Mouse (Mus musculus): ENCODE data around the gene Gcc2.
"Not testable (repeated sequence)": the region's sequence is repeated elsewhere in the genome, so short reads cannot be mapped to it uniquely, and the experiment has no call there.

The Gcc2 gene

DNA sequence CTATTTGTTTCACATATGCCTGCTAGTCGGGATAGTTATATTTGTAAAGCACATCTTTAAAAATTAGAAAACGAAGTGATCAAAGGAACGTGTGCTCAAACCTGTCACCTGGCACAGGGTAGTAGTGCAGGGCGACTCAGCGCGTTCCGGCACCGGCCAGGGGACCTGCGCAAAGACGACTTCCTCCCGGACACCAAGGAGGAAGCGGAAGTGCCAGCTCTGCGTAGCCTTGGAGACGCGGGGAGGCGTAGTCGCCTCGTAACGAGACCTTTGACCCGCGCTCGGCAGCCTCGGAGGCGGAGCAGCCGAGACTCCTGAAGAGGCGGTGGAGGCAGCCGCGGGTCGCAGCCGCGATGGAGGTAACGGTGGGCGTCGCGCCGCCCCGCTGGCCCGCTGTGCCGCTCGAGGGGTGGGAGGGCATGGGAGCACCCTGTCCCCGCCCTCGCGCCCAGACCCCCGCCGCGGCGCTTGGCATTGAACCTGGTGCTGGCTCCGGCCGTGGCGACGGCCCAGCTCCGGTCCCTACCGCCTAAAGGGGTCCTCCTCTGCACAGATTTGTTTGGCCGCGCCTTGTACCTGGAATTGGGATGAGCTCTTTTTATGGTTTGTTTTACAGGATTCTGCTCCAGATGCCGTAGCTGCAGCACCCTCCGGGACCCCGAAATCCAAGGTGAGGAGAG lies at the start of gene Gcc2:
Gene Gcc2, plus strand, starts transcription at position 285 of the 680 bp plus-strand sequence.
- DNase-seq (ENCODE audit: low spot score in 2 of 2), result peak; percentile 92 to 94

DNA sequence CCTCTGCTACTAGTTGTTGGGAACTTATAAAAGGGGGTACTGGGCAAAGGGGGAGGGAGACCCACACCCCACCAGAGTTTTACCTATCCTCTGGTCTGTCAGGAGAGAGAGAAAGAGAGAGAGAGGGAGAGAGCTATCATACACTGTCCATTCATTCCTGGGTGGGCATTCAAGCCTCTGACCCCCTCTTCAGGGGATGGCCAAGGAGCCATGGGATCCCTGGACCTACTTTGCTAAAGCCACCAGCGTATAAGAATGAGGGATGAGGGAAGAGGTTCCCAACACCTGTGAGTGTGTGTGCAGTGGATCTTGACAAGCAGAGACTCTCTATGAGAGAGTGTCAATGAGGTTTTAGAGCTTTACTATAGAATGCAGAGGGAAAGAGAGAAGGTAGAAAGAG lies 49.3 kb upstream of the Gcc2 start:
- no peak for DNase-seq (ENCODE audit: low spot score in 2 of 2)

DNA sequence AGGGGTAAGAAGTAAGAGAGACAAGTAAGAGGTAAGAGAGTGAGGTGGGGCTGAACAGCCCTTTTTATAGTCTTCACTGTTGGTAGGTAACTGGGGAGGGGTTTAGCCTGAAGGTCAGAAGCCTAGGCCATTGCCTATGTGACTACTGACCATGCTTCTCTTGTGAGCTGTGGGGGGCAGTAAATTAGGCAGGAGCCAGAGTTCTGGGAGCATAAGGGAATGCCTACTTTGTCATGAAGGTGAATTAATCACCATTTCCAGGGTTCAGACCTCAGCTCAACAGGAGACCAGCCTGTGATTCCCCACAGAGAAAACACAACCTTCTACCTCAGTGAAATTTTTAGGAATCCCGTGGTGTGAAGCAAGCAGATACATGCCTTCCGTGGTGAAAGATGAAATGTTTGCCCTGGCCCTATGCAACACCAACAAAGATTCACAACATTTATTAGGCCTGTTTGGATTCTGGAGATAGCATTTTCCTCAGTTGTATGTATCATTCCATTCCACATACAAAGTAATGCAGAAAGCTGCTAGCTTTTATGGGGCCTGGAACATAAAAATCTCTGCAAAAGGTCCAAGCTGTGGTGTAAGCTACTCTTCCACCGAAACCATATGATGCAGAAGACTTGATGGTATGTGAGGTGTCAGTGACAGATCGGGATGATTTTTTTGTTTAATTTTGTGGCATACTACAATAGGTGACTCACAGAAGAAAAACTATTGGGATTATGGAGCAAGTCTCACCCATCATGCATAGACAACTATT lies 48.5 kb upstream of the Gcc2 start:
- DNase-seq (ENCODE audit: low spot score in 2 of 2), result no peak

DNA sequence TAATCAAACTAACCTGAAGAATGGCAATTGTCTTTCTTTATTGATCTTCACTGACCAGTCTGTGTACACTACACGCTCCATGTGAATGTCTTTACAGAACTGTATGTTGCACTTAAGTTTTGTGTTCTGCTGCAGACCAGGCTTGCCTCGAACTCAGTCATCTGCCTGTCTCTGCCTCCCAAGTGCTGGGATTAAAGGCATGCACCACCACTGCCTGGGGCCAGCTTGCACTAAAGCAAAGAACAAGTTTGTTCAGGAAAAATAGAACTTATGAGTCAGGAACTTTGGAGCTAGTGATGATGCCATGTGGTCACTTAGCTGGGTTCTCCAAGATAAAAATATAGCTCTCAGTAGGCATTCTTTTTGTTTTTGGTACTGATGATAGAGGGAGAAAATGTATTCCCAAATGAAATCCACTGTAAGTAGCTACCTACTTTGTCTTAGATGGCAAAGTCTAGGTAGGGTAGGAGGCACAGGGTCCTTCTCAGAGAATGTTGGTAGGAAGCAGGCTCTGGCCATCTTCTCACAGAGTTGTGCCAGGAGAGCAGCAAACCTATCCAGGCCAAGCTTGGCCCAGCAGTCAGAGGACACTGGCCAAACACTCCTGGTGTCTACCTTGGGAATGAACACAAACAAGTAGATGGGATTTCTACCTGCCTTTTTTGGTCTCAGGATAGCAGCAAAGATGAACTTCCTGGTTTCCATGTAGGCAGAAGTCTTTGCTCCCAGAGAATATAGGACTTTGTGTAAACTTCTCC lies 45.4 kb upstream of the Gcc2 start:
- DNase-seq (ENCODE audit: low spot score in 2 of 2), result no peak

DNA sequence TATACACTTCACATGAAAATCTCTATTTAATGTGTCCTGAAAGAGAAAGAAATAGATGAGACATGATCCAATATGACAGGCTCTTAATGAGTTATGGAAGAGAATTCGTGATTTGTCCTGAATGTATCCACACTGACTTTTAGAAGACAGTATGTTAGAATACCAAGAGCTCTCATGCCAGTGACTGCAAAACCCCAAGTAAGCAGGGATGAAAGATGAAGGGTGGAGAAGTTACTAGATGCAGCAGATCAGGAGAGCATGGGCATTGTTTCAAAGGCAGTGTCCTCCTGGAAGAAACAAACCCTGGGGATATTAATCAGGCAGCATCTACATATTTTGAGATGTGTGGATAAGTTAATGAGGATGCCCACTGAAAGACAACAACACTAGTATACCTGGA lies 44.8 kb upstream of the Gcc2 start:
- DNase-seq (ENCODE audit: low spot score in 2 of 2), result no peak

DNA sequence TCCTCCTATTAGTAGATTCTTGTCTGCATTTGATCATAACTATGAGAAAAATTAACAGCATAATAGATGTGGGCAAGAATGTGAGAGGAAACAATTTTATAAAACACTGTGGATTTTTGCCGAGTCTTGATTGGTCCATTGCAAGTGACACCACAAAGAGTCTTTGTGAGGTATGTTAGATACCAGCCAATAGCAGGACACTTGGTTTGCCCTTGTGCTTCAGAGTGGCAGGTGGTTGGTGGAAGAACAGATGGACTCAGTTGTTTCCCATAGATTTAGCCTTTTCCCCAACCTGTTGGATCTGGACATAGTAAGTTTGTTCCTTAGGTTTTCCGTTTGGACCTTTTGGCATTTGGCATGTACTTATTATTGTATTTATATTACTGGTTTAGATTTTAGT lies 44.1 kb upstream of the Gcc2 start:
- no peak for DNase-seq (ENCODE audit: low spot score in 2 of 2)

DNA sequence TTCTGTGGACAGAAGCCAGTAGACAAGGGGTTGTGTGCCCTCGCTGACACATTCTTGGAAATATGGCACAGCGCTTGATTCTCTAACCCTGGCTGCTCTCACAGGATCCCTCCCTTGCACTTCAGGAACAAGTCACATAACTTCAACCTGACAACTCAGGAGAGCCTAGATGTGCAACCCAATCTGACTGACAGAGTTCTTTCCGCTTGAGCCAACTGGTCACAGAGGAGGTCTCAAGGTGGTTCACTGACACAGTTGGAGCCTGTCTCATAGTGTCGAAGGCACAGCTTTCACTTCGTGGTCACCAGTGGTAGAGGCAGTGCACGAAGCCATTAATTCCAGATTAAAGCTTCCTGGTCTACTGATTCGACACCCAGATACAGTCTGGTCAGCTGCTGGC lies 43.1 kb upstream of the Gcc2 start:
- DNase-seq (ENCODE audit: low spot score in 2 of 2), result no peak

DNA sequence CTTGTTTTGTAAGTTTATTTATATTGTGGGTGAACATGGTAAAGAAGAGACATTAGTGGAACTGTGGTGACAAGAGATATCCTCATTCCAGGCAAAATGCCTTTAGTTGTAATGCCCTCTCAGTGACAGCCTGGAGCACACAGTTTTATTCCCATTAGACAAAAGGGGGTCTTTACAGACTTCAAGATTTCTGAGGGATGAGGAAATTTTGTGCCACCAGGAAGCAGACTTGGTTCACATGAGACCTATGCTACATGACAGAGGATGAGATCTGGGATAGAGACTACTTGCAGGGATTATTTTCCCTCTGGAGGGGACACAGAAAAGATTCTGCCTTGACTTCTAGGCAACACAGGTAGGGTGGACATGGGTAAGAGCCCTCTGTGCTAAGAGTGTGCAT lies 40.8 kb upstream of the Gcc2 start:
- no peak for DNase-seq (ENCODE audit: low spot score in 2 of 2)

DNA sequence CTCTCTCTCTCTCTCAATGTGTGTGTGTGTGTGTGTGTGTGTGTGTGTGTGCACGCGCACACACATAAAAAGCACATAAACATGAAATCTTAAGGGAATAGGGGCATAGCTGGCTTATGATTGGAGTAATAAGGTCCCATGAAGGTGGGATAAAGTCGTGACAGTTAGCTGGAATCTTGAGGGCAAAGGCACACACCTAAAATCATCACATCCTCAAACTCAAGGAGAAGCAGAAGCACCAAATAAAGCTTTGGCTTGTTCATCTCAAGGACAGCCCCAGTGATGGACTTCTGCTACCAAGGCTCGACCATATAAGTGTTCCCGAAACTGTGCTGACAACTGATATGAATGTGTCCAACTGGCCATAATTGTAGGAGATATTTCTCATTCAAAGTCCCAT lies 40.4 kb upstream of the Gcc2 start:
- DNase-seq (ENCODE audit: low spot score in 2 of 2), result no peak

DNA sequence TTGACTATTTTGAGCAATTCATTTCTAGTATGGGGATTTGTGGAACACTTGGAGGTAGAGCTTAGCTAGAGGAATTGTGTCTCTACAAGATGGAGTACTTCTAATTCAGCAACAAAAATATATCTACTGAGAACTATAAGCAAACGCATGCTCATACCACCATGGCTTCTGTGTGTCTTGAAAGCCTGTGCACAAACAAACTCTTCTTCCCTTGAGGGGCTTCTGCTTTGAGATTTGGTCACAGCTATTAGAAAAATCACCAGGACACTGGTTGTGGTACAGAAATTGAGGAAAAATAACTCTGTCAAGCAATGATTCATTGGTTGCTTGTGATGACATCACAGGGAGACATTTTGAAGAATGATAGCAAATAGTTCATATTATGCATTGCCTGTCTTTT lies 39.9 kb upstream of the Gcc2 start:
- DNase-seq (ENCODE audit: low spot score in 2 of 2), result no peak

DNA sequence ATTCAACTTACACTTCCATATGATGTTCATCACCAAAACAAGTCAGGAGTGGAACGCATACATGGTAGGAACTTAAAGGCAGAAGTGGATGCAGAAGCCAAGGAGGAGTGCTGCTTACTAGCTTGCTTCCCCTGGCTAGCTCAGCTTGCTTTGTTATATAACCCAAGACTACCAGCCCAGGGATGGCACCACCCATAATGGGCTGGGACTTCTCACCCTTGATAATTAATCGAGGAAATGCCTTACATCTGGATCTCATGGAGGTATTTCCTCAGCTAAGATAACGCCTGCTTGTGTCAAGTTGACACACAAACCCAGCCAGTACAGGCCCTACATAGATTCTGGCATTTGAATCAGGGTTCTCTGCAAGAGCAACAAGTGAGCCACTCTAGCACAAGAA lies 37.9 kb upstream of the Gcc2 start:
- no peak for DNase-seq (ENCODE audit: low spot score in 2 of 2)

DNA sequence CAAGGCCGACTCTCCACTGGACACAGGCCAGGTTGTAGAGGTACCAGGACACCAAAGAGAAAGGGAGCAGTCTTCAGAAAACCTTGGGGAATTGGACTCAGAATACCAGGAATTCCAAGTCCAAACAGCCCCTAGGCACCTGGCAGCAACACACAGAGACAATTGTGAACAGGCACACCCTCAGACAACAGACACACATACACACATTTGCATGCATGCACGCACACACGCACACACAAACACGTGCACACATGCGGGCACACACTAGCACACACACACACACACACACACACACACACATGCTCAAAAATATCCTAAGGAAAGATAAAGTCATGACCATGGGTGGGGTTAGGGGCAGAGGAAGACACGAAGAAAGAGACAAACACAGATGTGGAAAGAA lies 34.6 kb upstream of the Gcc2 start:
- no peak for DNase-seq (ENCODE audit: low spot score in 2 of 2)

DNA sequence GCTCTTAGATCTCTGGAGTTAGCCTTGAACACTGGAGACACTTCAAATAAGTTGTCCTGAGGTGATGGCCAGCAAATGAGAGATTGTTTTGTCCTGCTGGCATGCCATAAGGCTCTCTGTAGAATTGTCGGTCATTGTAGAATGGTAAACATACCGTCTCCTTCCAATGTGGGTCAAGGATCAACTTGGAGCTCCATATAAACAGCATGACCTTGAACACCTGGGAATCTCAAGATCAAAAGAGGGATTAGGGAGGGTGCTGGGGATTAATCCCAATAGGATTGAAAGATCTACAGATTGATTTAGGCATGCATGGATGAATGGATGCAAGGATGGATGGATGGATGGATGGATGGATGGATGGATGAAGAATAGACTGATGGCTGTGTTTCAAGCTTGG lies 33.7 kb upstream of the Gcc2 start:
- DNase-seq (ENCODE audit: low spot score in 2 of 2), result peak in 1 of 2 experiments; percentile 69

DNA sequence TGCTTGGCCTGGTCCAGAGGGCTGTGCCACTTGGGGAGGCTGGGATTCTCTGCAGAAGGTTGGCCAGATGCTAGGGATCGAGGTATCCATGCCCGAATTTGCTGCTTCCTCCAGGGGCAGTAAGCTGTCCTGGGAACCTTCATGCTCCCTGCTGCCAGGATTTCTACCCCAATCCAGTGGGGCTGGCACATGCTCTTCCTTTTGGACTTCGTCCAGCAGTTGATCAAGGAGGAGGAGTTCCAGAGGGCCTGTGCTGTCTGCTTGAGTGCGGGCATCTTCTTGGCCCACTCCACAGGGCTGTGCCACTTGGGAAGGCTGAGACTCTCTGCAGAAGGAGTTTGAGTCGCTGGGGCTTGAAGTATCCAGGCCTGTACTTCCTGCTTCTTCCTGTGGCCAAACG lies 32.1 kb upstream of the Gcc2 start:
- DNase-seq (ENCODE audit: low spot score in 2 of 2), result not testable (repeated sequence)

DNA sequence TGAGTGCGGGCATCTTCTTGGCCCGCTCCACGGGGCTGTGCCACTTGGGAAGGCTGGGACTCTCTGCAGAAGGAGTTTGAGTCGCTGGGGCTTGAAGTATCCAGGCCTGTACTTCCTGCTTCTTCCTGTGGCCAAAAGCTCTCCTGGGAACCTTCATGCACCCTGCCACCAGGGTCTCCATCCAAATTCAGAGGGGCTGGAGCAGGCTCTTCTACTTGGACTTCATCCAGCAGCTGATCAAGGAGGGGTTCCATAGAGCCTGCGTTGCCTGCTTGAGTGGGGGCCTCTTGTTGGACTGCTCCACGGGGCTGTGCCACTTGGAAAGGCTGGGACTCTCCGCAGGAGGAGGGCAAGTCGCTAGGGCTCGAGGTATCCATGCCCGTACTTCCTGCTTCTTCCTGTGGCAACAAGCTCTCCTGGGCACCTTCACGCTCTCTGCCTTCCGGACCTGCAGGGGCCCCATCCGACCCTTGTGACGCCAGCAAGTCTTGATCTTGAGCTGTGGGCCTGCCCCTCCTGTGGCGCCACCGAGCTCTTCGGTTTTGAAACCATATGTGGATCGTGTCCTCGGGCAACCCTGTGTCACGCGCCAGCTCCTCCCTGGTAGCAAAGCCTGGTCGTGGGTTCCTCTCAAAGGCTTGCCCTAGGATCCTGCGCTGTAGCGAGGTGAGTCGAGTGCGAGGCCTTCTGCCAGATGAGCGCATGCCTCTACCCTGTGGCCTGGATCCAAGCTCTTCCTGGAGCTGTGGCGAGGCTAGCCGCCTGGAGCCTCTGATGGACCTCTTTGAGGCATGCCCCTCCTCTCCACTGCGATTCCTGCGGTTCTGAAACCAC lies 31.1 kb upstream of the Gcc2 start:
- DNase-seq (ENCODE audit: low spot score in 2 of 2), result peak; percentile 68 to 73

DNA sequence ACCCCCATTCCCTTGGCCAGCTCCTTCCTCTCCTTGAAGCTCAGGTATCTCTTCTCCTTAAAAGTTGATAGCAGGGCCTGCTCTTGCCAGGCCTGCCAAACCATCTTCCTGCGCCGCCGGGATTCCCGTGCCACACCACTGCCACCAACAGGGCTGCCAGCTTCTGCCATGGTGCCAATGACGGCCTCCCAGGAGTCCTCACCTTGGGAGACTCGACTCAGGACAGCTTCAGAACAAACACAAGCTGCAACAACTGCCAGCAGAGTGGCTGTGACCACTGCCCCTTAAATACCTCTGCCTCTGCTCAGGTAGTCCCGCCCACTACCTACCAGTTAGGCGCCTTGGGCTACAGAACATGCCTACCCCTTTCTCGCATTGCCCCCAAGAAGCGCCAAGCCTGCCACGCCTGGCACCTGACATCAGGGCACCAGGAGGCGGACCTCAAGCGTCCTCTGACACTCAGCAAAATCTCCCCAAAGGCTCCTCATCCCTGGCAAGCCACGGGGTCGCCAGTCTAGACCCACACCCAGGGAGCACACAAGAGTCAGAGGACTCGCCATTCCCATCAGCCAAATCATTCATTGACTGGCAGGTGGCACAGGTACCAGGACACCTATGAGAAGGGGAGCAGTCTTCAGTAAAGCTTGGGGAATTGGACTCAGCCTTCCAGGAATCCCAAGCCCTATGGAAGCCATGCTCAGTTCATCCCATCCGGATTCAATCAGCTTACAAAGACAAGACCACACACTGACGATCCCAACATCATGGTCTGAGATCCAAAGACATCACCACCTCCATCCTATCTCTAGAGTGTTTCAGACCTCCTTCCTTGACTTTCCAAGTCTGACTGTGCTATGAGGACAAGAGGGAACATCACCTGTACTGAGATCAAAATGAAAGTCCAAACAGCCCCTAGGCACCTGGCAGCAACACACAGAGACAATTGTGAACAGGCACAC lies 30.2 kb upstream of the Gcc2 start, which contains the start of gene AW822073:
Gene AW822073, minus strand, starts transcription at position 104 of the 959 bp plus-strand sequence.
- not testable (repeated sequence) for DNase-seq (ENCODE audit: low spot score in 2 of 2)

DNA sequence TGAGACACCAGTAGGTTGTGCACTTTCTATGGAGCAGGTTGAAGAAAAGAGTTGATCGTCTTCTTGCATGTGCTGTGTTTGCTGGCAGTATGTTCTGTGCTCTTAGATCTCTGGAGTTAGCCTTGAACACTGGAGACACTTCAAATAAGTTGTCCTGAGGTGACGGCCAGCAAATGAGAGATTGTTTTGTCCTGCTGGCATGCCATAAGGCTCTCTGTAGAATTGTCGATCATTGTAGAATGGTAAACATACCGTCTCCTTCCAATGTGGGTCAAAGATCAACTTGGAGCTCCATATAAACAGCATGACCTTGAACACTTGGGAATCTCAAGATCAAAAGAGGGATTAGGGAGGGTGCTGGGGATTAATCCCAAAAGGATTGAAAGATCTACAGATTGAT lies 28.9 kb upstream of the Gcc2 start:
- DNase-seq (ENCODE audit: low spot score in 2 of 2), result not testable (repeated sequence)

DNA sequence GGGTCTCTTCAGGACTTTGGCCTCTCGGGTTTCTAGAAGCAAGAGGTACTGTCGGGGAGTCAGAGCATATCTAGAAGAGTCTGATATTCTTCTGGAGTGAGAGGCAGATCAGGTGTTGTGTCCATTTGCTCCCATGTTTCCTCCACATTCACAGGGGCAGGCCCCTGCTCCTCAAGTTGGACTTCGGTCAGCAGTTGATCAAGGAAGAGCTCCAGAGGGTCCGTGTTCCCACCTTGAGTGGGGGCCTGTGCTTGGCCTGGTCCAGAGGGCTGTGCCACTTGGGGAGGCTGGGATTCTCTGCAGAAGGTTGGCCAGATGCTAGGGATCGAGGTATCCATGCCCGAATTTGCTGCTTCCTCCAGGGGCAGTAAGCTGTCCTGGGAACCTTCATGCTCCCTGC lies 27.5 kb upstream of the Gcc2 start:
- not testable (repeated sequence) for DNase-seq (ENCODE audit: low spot score in 2 of 2)

DNA sequence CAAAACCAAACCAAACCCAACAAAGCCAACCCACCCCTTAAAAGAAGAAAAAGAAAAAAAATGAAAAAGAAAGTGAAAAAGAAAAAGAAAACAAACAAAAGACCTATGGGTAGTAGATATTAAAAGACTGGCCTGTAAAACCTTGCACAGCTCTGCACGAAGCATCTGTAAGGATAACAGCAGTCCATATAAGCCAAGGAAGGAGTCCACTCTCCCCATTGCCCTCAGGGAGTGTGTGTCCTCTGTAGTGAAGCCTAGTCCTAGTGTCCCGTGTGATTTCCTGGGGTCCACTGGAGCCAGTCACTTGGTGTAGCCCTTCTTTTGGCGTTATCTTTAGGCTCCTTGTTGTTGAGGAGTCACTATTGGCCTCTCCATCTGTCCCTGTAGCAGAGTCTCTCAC lies 25.3 kb upstream of the Gcc2 start:
- DNase-seq (ENCODE audit: low spot score in 2 of 2), result not testable (repeated sequence)

DNA sequence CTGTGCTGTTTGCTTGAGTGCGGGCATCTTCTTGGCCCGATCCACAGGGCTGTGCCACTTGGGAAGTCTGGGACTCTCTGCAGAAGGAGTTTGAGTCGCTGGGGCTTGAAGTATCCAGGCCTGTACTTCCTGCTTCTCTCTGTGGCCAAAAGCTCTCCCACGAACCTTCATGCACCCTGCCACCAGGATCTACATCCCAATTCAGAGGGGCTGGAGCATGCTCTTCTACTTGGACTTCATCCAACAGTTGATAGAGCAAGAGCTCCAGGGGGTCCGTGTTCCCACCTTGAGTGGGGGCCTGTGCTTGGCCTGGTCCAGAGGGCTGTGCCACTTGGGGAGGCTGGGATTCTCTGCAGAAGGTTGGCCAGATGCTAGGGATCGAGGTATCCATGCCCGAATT lies 24.2 kb upstream of the Gcc2 start:
- DNase-seq (ENCODE audit: low spot score in 2 of 2), result not testable (repeated sequence)

Data from heart, adult 9 months (tissue).